In genomic region chr1:90775477-90776241, GRCm38 (mm10) we compare ENCODE assay signal across 9 mouse cellular contexts.
A peak's percentile ranks its signal among the peaks of the same experiment; 100 is the strongest.
DNase-seq lines count a peak whose midpoint lies in the region; ATAC-seq and TF ChIP-seq lines count a peak whose summit lies in the region.
"Had no signal": no experiment of that assay in that cellular context is flagged by ENCODE, and none has a peak within 500 bp of the region (broad histone marks: within the 10 kb centered on the region; RNA-seq: fewer than 3 reads in every experiment).

No protein-coding gene starts in this region.

- H3K4me2 ChIP-seq in stomach, embryonic 15.5 days, result peak overlapping the region; percentile 38
- H3K4me2 ChIP-seq: liver, embryonic 15.5 days had no signal

- H3K27ac ChIP-seq in hindbrain, embryonic 10.5 days, result peak overlapping the region; percentile 69
- H3K27ac ChIP-seq in stomach, embryonic 15.5 days, result peak overlapping the region; percentile 85
- H3K27ac ChIP-seq: liver, embryonic 15.5 days had no signal

- H3K9ac ChIP-seq in stomach, embryonic 15.5 days, result no peak overlapping the region
- H3K9ac ChIP-seq: liver, embryonic 15.5 days had no signal

- 0 out of 2 replicates have a peak overlapping the region, but pooled peaks have one; percentile 3 for H3K4me3 ChIP-seq in hindbrain, embryonic 10.5 days
- H3K4me3 ChIP-seq in stomach, embryonic 15.5 days (replicated peaks), result no peak overlapping the region
- H3K4me3 ChIP-seq: liver, embryonic 15.5 days had no signal

- H3K4me1 ChIP-seq in hindbrain, embryonic 10.5 days (replicated peaks), result peaks cover 18% of the 10 kb centered on the region
- peaks cover 15% of the 10 kb centered on the region for H3K4me1 ChIP-seq in stomach, embryonic 15.5 days
- H3K4me1 ChIP-seq: liver, embryonic 15.5 days had no signal

- no peaks in the 10 kb centered on the region for H3K9me3 ChIP-seq in hindbrain, embryonic 10.5 days
- H3K9me3 ChIP-seq in stomach, embryonic 15.5 days, result no peaks in the 10 kb centered on the region
- H3K9me3 ChIP-seq: liver, embryonic 15.5 days had no signal

- 13% methylated on average over 10 of the region's 10 CpGs for WGBS in hindbrain, embryonic 10.5 days
- 14% methylated on average over 10 of the region's 10 CpGs for WGBS in stomach, embryonic 15.5 days

- TF ChIP-seq CTCF in Patski (IDR thresholded peaks at IDR 0.05), result no peak

- DNase-seq in 3134 (ENCODE audit: extremely low read depth, insufficient read length, low spot score) (peak; percentile 57), Patski (ENCODE audit: low read depth, low spot score) (peak; percentile 56)
- DNase-seq in forelimb bud, embryonic 11.5 days (ENCODE audit: low read depth, low spot score), result peak; percentile 75
- DNase-seq in hindbrain, embryonic 10.5 days (ENCODE audit: low spot score), result peak; percentile 58
- peak; percentile 51 for DNase-seq in lung, postnatal 14 days
- DNase-seq in left cerebral cortex, postnatal 25 days (ENCODE audit: low spot score in 2 of 2), result no peak
- DNase-seq in natural killer cell, adult 2 months (ENCODE audit: low spot score in 2 of 2), result no peak

- in situ Hi-C loops in Patski (cut with MboI; ENCODE audit: low pct_unique_long_range_greater_than_20kb), result no loop called here

- CTCF ChIA-PET in Patski (lab: Charles Lee), result no interaction called here

- peak; percentile 37 for ATAC-seq in Patski
- ATAC-seq in stomach, embryonic 15.5 days (ENCODE audit: insufficient read depth, low FRiP score, low read depth), result peak; percentile 89

- intact Hi-C loops in left cerebral cortex, postnatal 25 days (cut with DNase I), result no loop called here

- no peaks in the 10 kb centered on the region for H3K27me3 ChIP-seq in Patski
- no peaks in the 10 kb centered on the region; the same call in 1 of the 2 replicates for H3K27me3 ChIP-seq in hindbrain, embryonic 10.5 days (ENCODE audit: insufficient read depth, poor library complexity, severe bottlenecking)
- H3K27me3 ChIP-seq in stomach, embryonic 15.5 days (replicated peaks), result no peaks in the 10 kb centered on the region
- H3K27me3 ChIP-seq: liver, embryonic 15.5 days had no signal

- no peaks in the 10 kb centered on the region for H3K36me3 ChIP-seq in hindbrain, embryonic 10.5 days
- H3K36me3 ChIP-seq in stomach, embryonic 15.5 days, result no peaks in the 10 kb centered on the region; the same call in 1 of the 2 replicates
- H3K36me3 ChIP-seq: liver, embryonic 15.5 days had no signal

- POLR2A ChIA-PET in Patski (lab: Charles Lee), result no interaction called here

Comparison
In these comparisons a context has a peak if more than half of its experiments do, and no peak if none do; other contexts are left out.
1. DNase-seq: peak in 3134 (single experiment), Patski (single experiment), forelimb bud, embryonic 11.5 days (single experiment), hindbrain, embryonic 10.5 days (single experiment) and lung, postnatal 14 days (single experiment); none in left cerebral cortex, postnatal 25 days (0 of 2) and natural killer cell, adult 2 months (0 of 2).